Mouse (Mus musculus): ENCODE measurements around the gene 1700029P11Rik. TPM values are rescaled to one million over a fixed set of nuclear protein-coding genes. Genes with fewer than 3 reads are reported as not detected.

The 1700029P11Rik gene
- polyA plus RNA-seq, 1 experiment from 2014 or later = not detected

DNA sequence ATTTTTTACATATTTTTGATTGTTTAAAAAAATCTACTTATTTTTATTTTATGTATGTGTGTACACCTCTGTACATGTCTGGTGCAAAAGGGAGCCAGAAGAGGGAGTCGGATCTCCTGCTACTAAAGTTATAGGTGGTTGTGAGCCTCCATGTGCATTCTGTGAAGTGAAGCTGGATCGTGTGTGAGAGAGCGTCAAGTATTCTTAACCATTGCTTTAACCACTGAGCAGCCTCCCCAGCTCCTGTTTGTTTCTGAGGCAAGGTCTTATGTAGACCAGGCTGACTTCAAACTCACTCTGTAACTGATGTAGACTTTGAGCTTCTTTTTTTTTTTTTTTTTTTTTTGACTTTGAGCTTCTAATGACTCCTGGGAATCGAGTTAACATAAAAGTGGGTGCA is 37.1 kb downstream of the 1700029P11Rik start:
- Histone ChIP-seq H3K9ac (no peak overlapping the region), H3K4me1 (replicated peaks) (peaks cover 35% of the 10 kb centered on the region), H3K36me3 (peaks cover 27% of the 10 kb centered on the region), H3K4me2 (0 out of 2 replicates have a peak overlapping the region, but pooled peaks have one; percentile 19), H3K9me3 (no peaks in the 10 kb centered on the region), H3K27ac (no peak overlapping the region), H3K27me3 (no peaks in the 10 kb centered on the region), H3K4me3 (no peak overlapping the region)
- ATAC-seq (ENCODE audit: low FRiP score) = no peak
- 81% methylated on average over 4 of the region's 4 CpGs for WGBS

DNA sequence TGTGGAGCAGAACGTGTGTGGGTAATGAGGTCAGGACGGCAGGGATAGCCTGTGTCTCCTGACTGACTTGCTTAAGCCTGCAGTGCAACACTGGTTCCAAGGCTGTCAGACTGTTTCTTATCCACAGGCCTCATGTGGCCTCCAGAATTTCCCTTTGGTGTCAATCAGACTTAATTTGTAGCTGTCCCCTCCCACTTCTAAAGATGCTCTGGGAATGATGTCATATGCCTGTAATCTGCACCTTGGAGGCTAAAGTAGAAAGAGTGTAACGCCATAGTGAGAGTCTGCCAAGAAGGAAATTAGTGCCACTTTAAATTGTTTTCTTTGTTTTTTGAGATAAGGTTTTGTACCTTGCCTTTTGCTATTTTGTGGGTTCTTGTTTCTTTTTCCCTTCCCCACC is 38.9 kb downstream of the 1700029P11Rik start:
- Histone ChIP-seq H3K9me3 (no peaks in the 10 kb centered on the region), H3K4me1 (replicated peaks) (peaks cover 22% of the 10 kb centered on the region), H3K9ac (no peak overlapping the region), H3K27ac (no peak overlapping the region), H3K27me3 (no peaks in the 10 kb centered on the region), H3K4me2 (no peak overlapping the region), H3K4me3 (no peak overlapping the region), H3K36me3 (peaks cover 45% of the 10 kb centered on the region)
- 92% methylated on average over 3 of the region's 3 CpGs for WGBS
- no peak for ATAC-seq (ENCODE audit: low FRiP score)

DNA sequence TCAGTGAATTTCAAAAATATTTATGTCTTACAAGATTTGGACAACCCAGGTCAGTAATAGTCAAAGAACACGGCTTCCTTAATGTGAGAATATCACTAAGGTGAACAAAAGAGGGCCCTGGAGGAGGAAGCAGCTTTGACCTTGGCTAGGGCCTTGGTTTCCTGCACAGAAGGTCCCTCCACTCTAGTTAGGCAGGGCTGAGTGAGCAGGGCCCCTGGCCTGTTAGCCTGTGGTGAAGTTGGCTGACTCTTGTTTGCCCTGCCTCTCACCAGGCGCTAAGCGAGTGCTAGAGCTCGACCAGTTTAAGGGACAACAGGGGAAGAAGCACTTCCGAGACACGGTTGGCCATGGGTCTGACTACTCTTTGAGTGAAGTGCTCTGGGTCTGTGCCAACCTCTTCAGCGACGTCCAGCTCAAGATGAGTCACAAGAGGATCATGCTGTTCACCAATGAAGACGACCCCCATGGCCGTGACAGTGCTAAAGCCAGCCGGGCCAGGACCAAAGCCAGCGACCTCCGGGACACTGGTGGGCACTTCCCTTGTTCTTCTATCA is 42.3 kb downstream of the 1700029P11Rik start:
- no peak overlapping the region for H3K4me3 ChIP-seq
- H3K27me3 ChIP-seq = no peaks in the 10 kb centered on the region
- ATAC-seq (ENCODE audit: low FRiP score) = no peak
- peaks cover 2% of the 10 kb centered on the region; the same call in 1 of the 2 replicates for H3K4me1 ChIP-seq (replicated peaks)
- H3K9me3 ChIP-seq = no peaks in the 10 kb centered on the region
- 87% methylated on average over 13 of the region's 13 CpGs for WGBS
- H3K9ac ChIP-seq = no peak overlapping the region
- peaks cover 78% of the 10 kb centered on the region for H3K36me3 ChIP-seq
- H3K27ac ChIP-seq = no peak overlapping the region
- H3K4me2 ChIP-seq = no peak overlapping the region

- Histone ChIP-seq H3K4me1 (replicated peaks) (no peaks in the 10 kb centered on the region), H3K36me3 (peaks cover 89% of the 10 kb centered on the region), H3K27me3 (no peaks in the 10 kb centered on the region), H3K4me3 (no peak overlapping the region), H3K9ac (no peak overlapping the region), H3K4me2 (no peak overlapping the region), H3K9me3 (no peaks in the 10 kb centered on the region), H3K27ac (no peak overlapping the region)
- no peak for ATAC-seq (ENCODE audit: low FRiP score)
- 95% methylated on average over 6 of the region's 6 CpGs for WGBS
Measured at GRCm38 (mm10) chr15:82023965-82024635, 43.8 kb downstream of the 1700029P11Rik start.

DNA sequence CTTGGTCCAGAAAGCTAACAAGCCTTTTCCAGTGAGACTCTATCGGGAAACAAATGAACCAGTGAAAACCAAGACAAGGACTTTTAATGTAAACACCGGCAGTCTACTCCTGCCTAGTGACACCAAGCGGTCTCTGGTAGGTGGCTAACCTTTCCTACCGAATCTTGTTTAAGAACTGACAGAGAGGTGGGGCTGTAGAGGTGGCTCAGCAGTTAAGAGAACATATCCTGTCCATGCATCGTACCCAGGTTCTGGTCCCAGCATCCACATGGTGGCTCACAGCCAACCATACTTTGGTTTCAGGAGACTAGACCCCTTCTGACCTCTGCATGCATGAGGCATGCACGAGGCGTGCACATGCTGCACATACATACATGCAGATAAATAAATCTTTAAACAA is 46.9 kb downstream of the 1700029P11Rik start:
- Histone ChIP-seq H3K27me3 (no peaks in the 10 kb centered on the region), H3K4me3 (no peak overlapping the region), H3K36me3 (peaks cover 98% of the 10 kb centered on the region), H3K9ac (no peak overlapping the region), H3K9me3 (no peaks in the 10 kb centered on the region), H3K4me2 (no peak overlapping the region), H3K27ac (no peak overlapping the region), H3K4me1 (replicated peaks) (no peaks in the 10 kb centered on the region)
- no peak for ATAC-seq (ENCODE audit: low FRiP score)
- 98% methylated on average over 7 of the region's 7 CpGs for WGBS

GRCm38 (mm10) chr15:82027726-82028125 is 47.4 kb downstream of the 1700029P11Rik start:
- peaks cover 97% of the 10 kb centered on the region for H3K36me3 ChIP-seq
- H3K4me3 ChIP-seq = no peak overlapping the region
- H3K9me3 ChIP-seq = no peaks in the 10 kb centered on the region
- H3K4me2 ChIP-seq = no peak overlapping the region
- H3K27ac ChIP-seq = no peak overlapping the region
- no peaks in the 10 kb centered on the region for H3K4me1 ChIP-seq (replicated peaks)
- WGBS = 92% methylated on average over 7 of the region's 7 CpGs
- no peak for ATAC-seq (ENCODE audit: low FRiP score)
- no peak overlapping the region for H3K9ac ChIP-seq
- H3K27me3 ChIP-seq = no peaks in the 10 kb centered on the region

Other genes starting within 250 kb of the 1700029P11Rik start
- 42.6 and 46.8 TPM in 2 replicates for gene Zc3h7b, start 235.5 kb upstream of the 1700029P11Rik start, polyA plus RNA-seq (2015; fragmentation: Nextera tagmentation; extraction: Ambion mirVana)
- gene Rangap1, start 235.0 kb upstream of the 1700029P11Rik start, polyA plus RNA-seq (2015; fragmentation: Nextera tagmentation; extraction: Ambion mirVana) = 129 and 140 TPM in 2 replicates
- 22.3 and 22.4 TPM in 2 replicates for gene Tef, start 178.1 kb upstream of the 1700029P11Rik start, polyA plus RNA-seq (2015; fragmentation: Nextera tagmentation; extraction: Ambion mirVana)
- gene Tob2, start 121.7 kb upstream of the 1700029P11Rik start, polyA plus RNA-seq (2015; fragmentation: Nextera tagmentation; extraction: Ambion mirVana) = 15.6 and 15.7 TPM in 2 replicates
- gene Phf5a, start 108.6 kb upstream of the 1700029P11Rik start, polyA plus RNA-seq (2015; fragmentation: Nextera tagmentation; extraction: Ambion mirVana) = 123 and 125 TPM in 2 replicates
- 237 and 248 TPM in 2 replicates for gene Aco2, start 108.2 kb upstream of the 1700029P11Rik start, polyA plus RNA-seq (2015; fragmentation: Nextera tagmentation; extraction: Ambion mirVana)
- gene Polr3h, start 54.3 kb upstream of the 1700029P11Rik start, polyA plus RNA-seq (2015; fragmentation: Nextera tagmentation; extraction: Ambion mirVana) = 73.3 and 76.8 TPM in 2 replicates
- 130 and 137 TPM in 2 replicates for gene Csdc2, start 43.8 kb upstream of the 1700029P11Rik start, polyA plus RNA-seq (2015; fragmentation: Nextera tagmentation; extraction: Ambion mirVana)
- gene Pmm1, start 19.6 kb upstream of the 1700029P11Rik start, polyA plus RNA-seq (2015; fragmentation: Nextera tagmentation; extraction: Ambion mirVana) = 62.9 and 65.3 TPM in 2 replicates
- gene Xrcc6, start 7.3 kb downstream of the 1700029P11Rik start, polyA plus RNA-seq (2015; fragmentation: Nextera tagmentation; extraction: Ambion mirVana) = 43.4 and 44.9 TPM in 2 replicates
- gene Desi1, start 53.3 kb downstream of the 1700029P11Rik start, polyA plus RNA-seq (2015; fragmentation: Nextera tagmentation; extraction: Ambion mirVana) = 42.2 and 45.1 TPM in 2 replicates
- gene Snu13, start 67.1 kb downstream of the 1700029P11Rik start, polyA plus RNA-seq (2015; fragmentation: Nextera tagmentation; extraction: Ambion mirVana) = 225 and 241 TPM in 2 replicates
- not detected in 2 replicates for gene 4930407I10Rik, start 78.6 kb downstream of the 1700029P11Rik start, polyA plus RNA-seq (2015; fragmentation: Nextera tagmentation; extraction: Ambion mirVana)
- gene Mei1, start 89.5 kb downstream of the 1700029P11Rik start, polyA plus RNA-seq (2015; fragmentation: Nextera tagmentation; extraction: Ambion mirVana) = 0.05 TPM in 1 of 2 replicates, not detected in the other
- gene Ccdc134, start 147.4 kb downstream of the 1700029P11Rik start, polyA plus RNA-seq (2015; fragmentation: Nextera tagmentation; extraction: Ambion mirVana) = 13.0 and 14.8 TPM in 2 replicates
- 179 and 193 TPM in 2 replicates for gene Srebf2, start 166.6 kb downstream of the 1700029P11Rik start, polyA plus RNA-seq (2015; fragmentation: Nextera tagmentation; extraction: Ambion mirVana)
- 0.93 and 1.8 TPM in 2 replicates for gene Shisa8, start 232.3 kb downstream of the 1700029P11Rik start, polyA plus RNA-seq (2015; fragmentation: Nextera tagmentation; extraction: Ambion mirVana)
- gene Tnfrsf13c, start 243.8 kb downstream of the 1700029P11Rik start, polyA plus RNA-seq (2015; fragmentation: Nextera tagmentation; extraction: Ambion mirVana) = not detected in 2 replicates

Measured in hindbrain, embryonic 13.5 days (tissue).